Mouse (Mus musculus) embryonic facial prominence, embryonic 10.5 days (tissue): ENCODE results near the gene Pon1. TPM values are rescaled to one million over a fixed set of nuclear protein-coding genes. Genes with fewer than 3 reads are reported as not detected.

Experiments used
- DNase-seq: peaks from one replicate; pipeline ENCODE4 v3.0.0-alpha.2; 2017; ENCODE audit warnings: low spot score
- H3K27ac ChIP-seq: fragments of 300-500 bp; sonication (generic); replicated peaks from 2 replicates; pipeline ENCODE4 v1.5.1; 2016; ENCODE audit warnings: mild to moderate bottlenecking
- H3K27me3 ChIP-seq: fragments of 300-500 bp; sonication (generic); replicated peaks from 2 replicates; pipeline ENCODE4 v1.6.1; 2016; ENCODE audit warnings: low read depth, mild to moderate bottlenecking; ENCODE audit not compliant: poor library complexity, severe bottlenecking
- H3K36me3 ChIP-seq: fragments of 300-500 bp; sonication (generic); replicated peaks from 2 replicates; pipeline ENCODE4 v1.6.1; 2016; ENCODE audit warnings: mild to moderate bottlenecking, moderate library complexity
- H3K4me1 ChIP-seq: fragments of 300-500 bp; sonication (generic); 2 replicates; pipeline ENCODE4 v1.6.1; 2016
- H3K4me3 ChIP-seq: fragments of 300-500 bp; sonication (generic); 2 replicates; pipeline ENCODE4 v1.5.1; 2016; ENCODE audit warnings: mild to moderate bottlenecking, moderate library complexity
- H3K9me3 ChIP-seq: fragments of 300-500 bp; sonication (generic); 2 replicates; pipeline ENCODE4 v1.6.1; 2016; ENCODE audit warnings: mild to moderate bottlenecking
- WGBS: fragments of 180-500 bp; shearing (Covaris S2); methylation state at CpG from one replicate; pipeline ENCODE4 v1.1.7; 2016; 5-methylcytosine and 5-hydroxymethylcytosine counted together
- polyA plus RNA-seq: library from polyadenylated mRNA; unstranded; fragments of >200 nt; fragmentation: Nextera tagmentation; extraction: Ambion mirVana; gene quantifications from 2 replicates; pipeline ENCODE4 v1.2.1, GENCODE M21; 2016

Pon1 gene
- polyA plus RNA-seq, 1 experiment from 2014 or later = not detected

GRCm38 (mm10) chr6:5172571-5172970, 21.2 kb downstream of the Pon1 start:
- H3K4me1 ChIP-seq = peaks cover 6% of the 10 kb centered on the region; the same call in 1 of the 2 replicates
- WGBS = 80% methylated on average over 9 of the region's 9 CpGs
- no peak overlapping the region for H3K4me3 ChIP-seq
- no peaks in the 10 kb centered on the region for H3K36me3 ChIP-seq
- H3K9me3 ChIP-seq = no peaks in the 10 kb centered on the region
- DNase-seq = no peak
- H3K27me3 ChIP-seq = no peaks in the 10 kb centered on the region
- H3K27ac ChIP-seq = no peak overlapping the region

- H3K36me3 ChIP-seq = no peaks in the 10 kb centered on the region
- peaks cover 16% of the 10 kb centered on the region for H3K4me1 ChIP-seq
- H3K9me3 ChIP-seq = no peaks in the 10 kb centered on the region
- no peak overlapping the region for H3K27ac ChIP-seq
- H3K27me3 ChIP-seq = no peaks in the 10 kb centered on the region
- DNase-seq = no peak
- 80% methylated on average over 4 of the region's 4 CpGs for WGBS
- no peak overlapping the region for H3K4me3 ChIP-seq
Measured at GRCm38 (mm10) chr6:5171418-5171817, 22.3 kb downstream of the Pon1 start.

- Histone ChIP-seq H3K27ac (no peak overlapping the region), H3K27me3 (no peaks in the 10 kb centered on the region), H3K36me3 (no peaks in the 10 kb centered on the region), H3K4me3 (no peak overlapping the region), H3K4me1 (peaks cover 23% of the 10 kb centered on the region), H3K9me3 (no peaks in the 10 kb centered on the region)
- no peak for DNase-seq
- 91% methylated on average over 9 of the region's 9 CpGs for WGBS
Measured at GRCm38 (mm10) chr6:5168158-5168557, 25.6 kb downstream of the Pon1 start.

GRCm38 (mm10) chr6:5167051-5167677, 26.6 kb downstream of the Pon1 start:
- H3K36me3 ChIP-seq = no peaks in the 10 kb centered on the region
- no peaks in the 10 kb centered on the region for H3K27me3 ChIP-seq
- 57% methylated on average over 14 of the region's 14 CpGs for WGBS
- no peak for DNase-seq
- H3K27ac ChIP-seq = 0 out of 2 replicates have a peak overlapping the region, but pooled peaks have one; percentile 30
- peaks cover 20% of the 10 kb centered on the region for H3K4me1 ChIP-seq
- no peak overlapping the region for H3K4me3 ChIP-seq
- H3K9me3 ChIP-seq = no peaks in the 10 kb centered on the region

- peaks cover 20% of the 10 kb centered on the region for H3K4me1 ChIP-seq
- DNase-seq = no peak
- H3K36me3 ChIP-seq = peaks cover 6% of the 10 kb centered on the region
- WGBS = 80% methylated on average over 9 of the region's 9 CpGs
- H3K27ac ChIP-seq = 0 out of 2 replicates have a peak overlapping the region, but pooled peaks have one; percentile 14
- no peak overlapping the region for H3K4me3 ChIP-seq
- no peaks in the 10 kb centered on the region for H3K27me3 ChIP-seq
- H3K9me3 ChIP-seq = no peaks in the 10 kb centered on the region
Measured at GRCm38 (mm10) chr6:5164855-5165254, 28.9 kb downstream of the Pon1 start.

- H3K4me1 ChIP-seq = peaks cover 20% of the 10 kb centered on the region
- no peak for DNase-seq
- H3K27me3 ChIP-seq = no peaks in the 10 kb centered on the region
- peaks cover 18% of the 10 kb centered on the region for H3K36me3 ChIP-seq
- H3K27ac ChIP-seq = peak overlapping the region; percentile 21; the same call in 1 of the 2 replicates
- no peak overlapping the region for H3K4me3 ChIP-seq
- H3K9me3 ChIP-seq = no peaks in the 10 kb centered on the region
- 97% methylated on average over 14 of the region's 14 CpGs for WGBS
Measured at GRCm38 (mm10) chr6:5163507-5164144, 30.1 kb downstream of the Pon1 start.

GRCm38 (mm10) chr6:5162052-5162451, 31.7 kb downstream of the Pon1 start:
- 91% methylated on average over 6 of the region's 6 CpGs for WGBS
- H3K36me3 ChIP-seq = peaks cover 21% of the 10 kb centered on the region

GRCm38 (mm10) chr6:5159385-5159791, 34.4 kb downstream of the Pon1 start:
- peaks cover 21% of the 10 kb centered on the region for H3K36me3 ChIP-seq
- no peak overlapping the region for H3K4me3 ChIP-seq
- DNase-seq = no peak
- 84% methylated on average over 7 of the region's 7 CpGs for WGBS
- H3K9me3 ChIP-seq = no peaks in the 10 kb centered on the region
- H3K4me1 ChIP-seq = no peaks in the 10 kb centered on the region
- H3K27me3 ChIP-seq = no peaks in the 10 kb centered on the region
- H3K27ac ChIP-seq = no peak overlapping the region

More at GRCm38 (mm10) chr6:5162052-5162451, 31.7 kb downstream of the Pon1 start:
- Histone ChIP-seq H3K27me3 (no peaks in the 10 kb centered on the region), H3K9me3 (no peaks in the 10 kb centered on the region), H3K27ac (no peak overlapping the region), H3K4me3 (no peak overlapping the region), H3K4me1 (peaks cover 12% of the 10 kb centered on the region)
- DNase-seq = no peak

GRCm38 (mm10) chr6:5156541-5157425, 37.0 kb downstream of the Pon1 start:
- WGBS = 87% methylated on average over 6 of the region's 6 CpGs
- DNase-seq = no peak
- Histone ChIP-seq H3K4me3 (no peak overlapping the region), H3K27me3 (no peaks in the 10 kb centered on the region), H3K36me3 (peaks cover 26% of the 10 kb centered on the region), H3K4me1 (no peaks in the 10 kb centered on the region), H3K9me3 (no peaks in the 10 kb centered on the region), H3K27ac (no peak overlapping the region)

- Histone ChIP-seq H3K4me3 (no peak overlapping the region), H3K4me1 (no peaks in the 10 kb centered on the region), H3K27me3 (no peaks in the 10 kb centered on the region), H3K27ac (no peak overlapping the region), H3K36me3 (peaks cover 26% of the 10 kb centered on the region), H3K9me3 (no peaks in the 10 kb centered on the region)
- 69% methylated on average over 1 of the region's 1 CpGs for WGBS
- no peak for DNase-seq
Measured at GRCm38 (mm10) chr6:5155313-5155927, 38.3 kb downstream of the Pon1 start.

GRCm38 (mm10) chr6:5154786-5155185, 39.0 kb downstream of the Pon1 start:
- Histone ChIP-seq H3K27me3 (no peaks in the 10 kb centered on the region), H3K9me3 (no peaks in the 10 kb centered on the region), H3K27ac (no peak overlapping the region), H3K4me1 (no peaks in the 10 kb centered on the region), H3K4me3 (no peak overlapping the region), H3K36me3 (peaks cover 20% of the 10 kb centered on the region)
- 85% methylated on average over 6 of the region's 6 CpGs for WGBS
- DNase-seq = no peak

- Histone ChIP-seq H3K9me3 (no peaks in the 10 kb centered on the region), H3K27ac (no peak overlapping the region), H3K27me3 (no peaks in the 10 kb centered on the region), H3K4me1 (peaks cover 13% of the 10 kb centered on the region; the same call in 1 of the 2 replicates), H3K36me3 (peaks cover 5% of the 10 kb centered on the region; the same call in 1 of the 2 replicates), H3K4me3 (no peak overlapping the region)
- 88% methylated on average over 2 of the region's 2 CpGs for WGBS
- DNase-seq = no peak
Measured at GRCm38 (mm10) chr6:5152185-5152584, 41.6 kb downstream of the Pon1 start.
